Mouse (Mus musculus) c-Kit-negative CD71-positive TER-119-positive erythroid progenitor cells, embryonic 14.5 days (primary cell): ENCODE measurements around the gene Gm6583.

Source experiments
- DNase-seq: peaks from one replicate; pipeline ENCODE4 v3.0.0-alpha.2; 2013; ENCODE audit warnings: low read depth, low spot score

Gene Gm6583

GRCm38 (mm10) chr5:112355910-112356309 lies at the start of gene Gm6583:
TSS of gene Gm6583 (minus strand) at chr5:112356033.
- no peak for DNase-seq

DNA sequence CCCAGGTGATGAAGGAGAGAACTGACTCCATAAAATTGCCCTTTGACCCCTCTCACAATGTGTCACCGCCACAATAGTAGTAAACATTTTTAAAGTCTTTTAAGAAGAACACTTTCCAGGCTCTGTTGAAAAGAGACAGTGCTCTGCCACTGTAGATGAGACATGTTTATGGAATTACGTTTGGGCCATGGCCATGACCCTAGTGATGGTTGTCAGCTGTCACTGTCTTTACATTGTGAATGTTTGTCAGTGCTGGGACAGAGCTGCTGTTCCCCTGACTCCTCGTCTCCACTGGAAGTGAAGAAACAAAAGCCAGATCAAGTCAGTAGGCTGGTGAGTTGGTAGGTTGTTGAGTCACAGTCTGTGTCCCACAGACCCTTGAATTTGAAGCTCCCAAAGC lies 46.6 kb upstream of the Gm6583 start:
- DNase-seq = no peak

DNA sequence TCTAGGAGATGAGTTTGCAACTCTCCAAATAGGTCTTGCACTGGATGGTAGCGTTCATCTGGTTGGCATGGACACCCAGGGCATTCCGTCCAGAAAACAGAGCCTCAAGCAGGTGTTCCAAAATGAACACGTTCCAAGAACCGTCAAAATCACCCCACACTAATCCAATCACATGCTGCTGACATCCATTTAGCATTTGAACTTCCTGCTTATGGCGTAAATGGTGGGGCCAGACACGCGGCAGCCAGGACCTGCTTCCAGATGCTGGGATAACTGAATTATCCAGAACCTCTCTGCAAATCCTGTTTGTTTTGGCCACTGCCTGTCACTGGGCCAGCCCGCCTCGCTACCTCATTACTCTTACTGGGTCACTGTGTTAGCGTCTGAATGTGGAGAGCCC lies 43.5 kb upstream of the Gm6583 start:
- DNase-seq = no peak

GRCm38 (mm10) chr5:112396066-112396465 lies 40.2 kb upstream of the Gm6583 start:
- DNase-seq = no peak

GRCm38 (mm10) chr5:112394779-112395443 lies 39.1 kb upstream of the Gm6583 start, which contains the start of gene Asphd2:
TSS of gene Asphd2 (minus strand) at chr5:112394866.
- DNase-seq = no peak

GRCm38 (mm10) chr5:112394415-112394763 lies 38.6 kb upstream of the Gm6583 start:
- no peak for DNase-seq

DNA sequence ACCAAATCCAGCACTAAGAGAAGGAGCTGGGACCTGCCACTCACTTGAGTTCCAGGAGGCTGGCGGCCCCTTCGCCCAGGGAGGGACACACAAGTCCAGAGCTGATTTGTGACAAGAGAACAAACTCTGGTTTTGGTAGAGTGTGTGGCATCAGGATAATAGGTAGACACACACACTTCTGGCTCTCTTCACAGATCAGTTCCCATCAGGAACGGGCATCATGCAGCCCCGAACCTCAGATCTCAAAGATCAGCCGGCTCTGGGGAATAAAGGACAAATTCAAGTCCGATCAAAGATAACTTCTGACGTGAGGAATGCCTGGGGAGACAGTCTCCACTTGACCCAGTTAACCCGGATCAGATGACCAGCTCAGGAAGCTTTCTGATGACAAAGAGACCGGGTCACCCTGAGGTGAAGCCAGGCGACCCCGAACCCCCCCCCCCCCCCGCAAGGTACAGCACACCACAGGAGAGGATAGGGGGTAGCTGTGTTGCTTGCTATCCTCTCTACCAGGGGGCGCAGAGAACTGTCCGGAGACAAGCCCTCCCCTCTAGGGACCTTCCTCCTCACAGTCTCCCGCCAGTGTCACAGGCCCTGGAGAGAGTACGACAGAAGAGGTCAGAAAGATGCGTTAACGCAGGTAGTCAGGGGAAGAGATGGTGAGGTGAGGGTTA lies 38.0 kb upstream of the Gm6583 start:
- no peak for DNase-seq

DNA sequence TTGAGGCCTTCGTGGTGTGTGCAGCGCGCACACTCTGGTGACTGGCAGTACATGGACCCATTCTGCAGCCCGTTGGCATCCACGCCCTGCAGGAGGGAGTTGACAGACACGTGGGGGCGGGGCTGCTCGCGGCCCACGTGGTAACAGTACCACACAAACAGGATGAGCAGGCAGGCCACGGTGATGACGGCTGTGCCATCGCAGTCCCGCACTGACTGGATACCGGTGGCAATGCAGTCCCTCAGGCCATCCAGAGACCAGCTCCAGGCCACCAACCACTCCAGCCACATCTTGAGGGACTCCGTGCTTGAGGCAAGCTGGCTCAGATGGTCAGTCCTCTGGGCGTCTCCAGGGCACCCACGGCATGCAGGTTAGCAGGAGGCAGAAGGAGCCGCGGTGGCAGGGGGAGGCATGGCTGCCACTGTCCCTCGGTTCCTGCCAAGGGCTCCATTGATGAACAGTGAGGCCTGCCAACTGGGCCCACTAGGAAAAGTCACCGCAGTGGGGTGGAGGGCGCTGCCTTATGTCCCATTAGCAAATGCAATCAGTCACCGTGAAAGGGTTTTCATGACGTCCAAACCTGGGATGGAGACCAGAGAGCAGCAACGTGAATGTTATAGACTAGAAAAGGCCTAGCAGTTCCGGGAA lies 36.0 kb upstream of the Gm6583 start:
- DNase-seq = no peak

- no peak for DNase-seq
These were observed 35.2 kb upstream of the Gm6583 start for GRCm38 (mm10) chr5:112391002-112391401.

GRCm38 (mm10) chr5:112389352-112389751 lies 33.5 kb upstream of the Gm6583 start:
- DNase-seq = no peak

DNA sequence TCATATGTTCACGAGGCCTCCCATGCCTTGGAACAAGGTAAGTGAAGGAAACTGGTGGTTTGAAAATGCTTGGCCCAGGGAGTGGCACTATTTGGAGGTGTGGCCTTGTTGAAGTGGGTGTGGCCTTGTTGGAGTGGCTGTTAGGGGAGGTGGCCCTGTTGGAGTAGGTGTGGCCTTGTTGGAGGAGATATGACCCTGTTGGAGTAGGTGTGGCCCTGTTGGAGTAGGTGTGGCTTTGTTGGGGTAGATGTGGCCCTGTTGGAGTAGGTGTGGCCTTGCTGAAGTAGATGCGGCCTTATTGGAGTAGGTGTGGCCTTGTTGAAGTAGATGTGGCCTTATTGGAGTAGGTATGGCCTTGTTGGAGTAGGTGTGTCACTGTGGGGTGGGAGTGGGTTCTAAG lies 30.1 kb upstream of the Gm6583 start:
- peak; percentile 35 for DNase-seq

GRCm38 (mm10) chr5:112384805-112385472 lies 29.1 kb upstream of the Gm6583 start:
- no peak for DNase-seq

- no peak for DNase-seq
These were observed 27.0 kb upstream of the Gm6583 start for GRCm38 (mm10) chr5:112382641-112383330.

DNA sequence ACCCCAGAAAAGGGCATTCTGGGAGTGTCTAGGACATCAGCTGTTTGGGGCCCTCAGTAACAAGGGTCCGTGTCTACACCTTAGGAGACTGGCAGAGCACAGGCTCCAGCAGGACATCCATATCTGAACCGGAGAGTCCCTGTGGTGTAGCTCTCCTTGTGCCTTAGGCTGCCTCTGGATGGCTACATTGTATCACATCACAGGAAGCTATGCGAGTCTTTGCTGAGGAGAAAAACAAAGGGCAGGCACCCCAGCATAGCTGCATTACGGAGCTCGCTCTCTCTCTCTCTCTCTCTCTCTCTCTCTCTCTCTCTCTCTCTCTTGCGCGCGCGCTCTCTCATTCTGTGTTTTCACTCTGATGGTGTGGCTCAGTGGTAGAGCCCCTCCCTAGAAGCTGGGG lies 26.2 kb upstream of the Gm6583 start:
- no peak for DNase-seq

DNA sequence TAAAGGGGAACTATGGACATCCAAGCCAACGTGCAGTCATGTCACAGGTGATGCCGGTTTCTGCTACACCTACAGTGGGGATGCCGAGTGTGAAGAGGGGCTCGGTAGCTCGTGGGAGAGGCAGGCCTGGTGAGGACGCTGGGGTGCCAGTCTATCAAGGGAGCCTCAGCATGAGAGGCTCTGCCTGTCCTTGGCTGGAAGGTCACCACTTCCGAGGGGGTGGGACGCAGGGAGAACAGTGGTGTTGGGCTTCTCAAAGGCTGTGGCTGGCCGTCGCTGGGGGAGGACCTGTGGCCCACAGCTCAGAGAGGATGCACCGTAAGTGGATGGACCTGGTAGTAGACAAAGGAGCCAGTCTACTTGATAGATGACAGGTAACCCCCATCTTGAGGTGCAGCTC lies 25.3 kb upstream of the Gm6583 start:
- no peak for DNase-seq

- no peak for DNase-seq
These were observed 22.9 kb upstream of the Gm6583 start for GRCm38 (mm10) chr5:112378716-112379115.

DNA sequence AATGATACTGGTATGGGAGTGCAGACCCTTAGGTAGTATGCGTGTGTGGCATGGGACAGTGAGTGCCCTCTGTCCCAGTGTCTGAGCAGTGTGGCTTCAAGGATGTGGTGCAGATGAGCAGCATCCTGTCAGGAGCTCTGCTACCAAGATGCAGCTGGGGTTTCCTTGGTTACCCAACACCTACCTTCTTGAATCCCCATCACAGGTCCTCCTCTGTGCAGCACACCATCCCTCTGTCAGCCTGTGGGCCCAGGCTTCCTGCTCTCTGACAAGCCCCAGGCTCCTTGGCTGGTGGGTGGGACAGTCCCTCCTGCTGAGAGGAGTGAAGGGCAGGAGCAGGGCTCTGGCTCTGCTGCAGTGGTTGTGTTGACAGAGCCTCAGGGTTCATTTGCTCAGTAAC lies 21.5 kb upstream of the Gm6583 start:
- no peak for DNase-seq

- DNase-seq = no peak
These were observed 20.3 kb upstream of the Gm6583 start for GRCm38 (mm10) chr5:112376111-112376510.

- DNase-seq = no peak
These were observed 16.1 kb upstream of the Gm6583 start for GRCm38 (mm10) chr5:112371933-112372332.

- no peak for DNase-seq
These were observed 14.5 kb upstream of the Gm6583 start for GRCm38 (mm10) chr5:112370236-112370813.

- no peak for DNase-seq
These were observed 13.5 kb upstream of the Gm6583 start for GRCm38 (mm10) chr5:112369326-112369725.
